In the genomic region with DNA sequence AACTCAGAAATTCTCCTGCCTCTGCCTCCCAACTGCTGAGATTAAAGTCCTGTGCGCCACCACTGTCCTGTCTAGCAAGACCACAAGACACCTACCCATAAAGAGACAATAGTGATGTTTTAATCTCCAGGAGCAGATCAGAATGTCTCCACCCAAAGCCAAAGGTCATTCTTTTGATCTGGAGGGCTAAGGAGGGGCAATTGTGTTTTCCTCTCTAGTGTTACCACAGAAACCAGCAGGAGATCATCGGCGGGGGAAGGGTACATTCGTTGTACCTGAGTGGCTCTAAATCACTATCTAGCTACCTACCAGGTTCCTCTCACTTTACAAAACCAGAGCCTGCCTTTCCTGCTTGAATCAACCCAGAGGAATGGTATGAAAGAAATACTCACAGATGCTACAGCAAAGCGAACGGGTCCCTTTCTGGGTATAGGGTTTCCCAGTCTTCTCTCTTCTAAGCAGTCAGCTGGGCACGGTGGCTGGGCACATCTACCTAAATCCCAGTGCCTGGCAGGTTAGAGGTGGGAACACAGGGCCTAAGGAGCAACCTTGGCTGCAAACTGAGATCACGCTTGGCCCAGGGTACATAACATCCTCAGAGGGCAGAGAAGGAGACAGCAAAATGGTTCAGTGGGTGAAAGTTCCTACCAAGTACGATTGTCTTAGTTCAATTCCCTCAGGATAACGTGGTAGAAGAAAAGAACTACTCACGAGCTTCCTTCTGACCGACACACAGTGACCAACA, we compare ENCODE assay signal across 21 mouse cellular contexts. TPM values are rescaled to one million over a fixed set of nuclear protein-coding genes. Genes with fewer than 3 reads are reported as not detected.
DNase-seq lines count a peak whose midpoint lies in the region; ATAC-seq and TF ChIP-seq lines count a peak whose summit lies in the region.
"Had no signal": no experiment of that assay in that cellular context is flagged by ENCODE, and none has a peak within 500 bp of the region (broad histone marks: within the 10 kb centered on the region; RNA-seq: fewer than 3 reads in every experiment).

No protein-coding gene starts in this region.

- H3K27ac ChIP-seq in heart, embryonic 11.5 days (ENCODE audit: low read depth, low read length): peak overlapping the region; percentile 29; the same call in 1 of the 2 replicates
- 0 out of 2 replicates have a peak overlapping the region, but pooled peaks have one; percentile 19 for H3K27ac ChIP-seq in liver, postnatal 0 days (ENCODE audit: low read depth)
- H3K27ac ChIP-seq in intestine, embryonic 15.5 days: no peak overlapping the region
- H3K27ac ChIP-seq: embryonic facial prominence, embryonic 15.5 days; forebrain, embryonic 10.5 days; gastrocnemius, adult 2 months; hindbrain, embryonic 12.5 days; kidney, embryonic 15.5 days; limb, embryonic 15.5 days; midbrain, embryonic 12.5 days had no signal

- no peaks in the 10 kb centered on the region for H3K36me3 ChIP-seq in heart, embryonic 11.5 days (ENCODE audit: control insufficient read depth, insufficient read depth, low read length)
- H3K36me3 ChIP-seq in E14TG2a.4 (ENCODE audit: insufficient read depth, low read length): peaks cover 45% of the 10 kb centered on the region
- H3K36me3 ChIP-seq in liver, postnatal 0 days (replicated peaks; ENCODE audit: insufficient read depth, low read length): no peaks in the 10 kb centered on the region
- no peaks in the 10 kb centered on the region for H3K36me3 ChIP-seq in intestine, embryonic 15.5 days
- H3K36me3 ChIP-seq: embryonic facial prominence, embryonic 15.5 days; hindbrain, embryonic 12.5 days; kidney, embryonic 15.5 days; midbrain, embryonic 12.5 days had no signal

- H3K9me3 ChIP-seq in heart, embryonic 11.5 days (replicated peaks; ENCODE audit: control insufficient read depth, low read length): no peaks in the 10 kb centered on the region
- H3K9me3 ChIP-seq in E14TG2a.4 (ENCODE audit: low read length): no peaks in the 10 kb centered on the region
- H3K9me3 ChIP-seq in liver, postnatal 0 days (ENCODE audit: low read length): no peaks in the 10 kb centered on the region
- no peaks in the 10 kb centered on the region for H3K9me3 ChIP-seq in intestine, embryonic 15.5 days
- H3K9me3 ChIP-seq: embryonic facial prominence, embryonic 15.5 days; forebrain, embryonic 10.5 days; hindbrain, embryonic 12.5 days; kidney, embryonic 15.5 days; limb, embryonic 15.5 days; midbrain, embryonic 12.5 days had no signal

- H3K4me2 ChIP-seq in heart, embryonic 11.5 days: no peak overlapping the region
- no peak overlapping the region for H3K4me2 ChIP-seq in liver, postnatal 0 days (ENCODE audit: low read depth, low read length)
- no peak overlapping the region for H3K4me2 ChIP-seq in intestine, embryonic 15.5 days (replicated peaks)
- H3K4me2 ChIP-seq: embryonic facial prominence, embryonic 15.5 days; hindbrain, embryonic 12.5 days; kidney, embryonic 15.5 days; limb, embryonic 15.5 days; midbrain, embryonic 12.5 days had no signal

- TF ChIP-seq EP300 in liver, postnatal 0 days (IDR thresholded peaks at IDR 0.05; ENCODE audit: low read depth): no peak

- DNase-seq in heart, postnatal 36 days: no peak
- DNase-seq in liver, postnatal 0 days: no peak
- DNase-seq in thymus, adult 18-20 months: no peak
- DNase-seq: adrenal gland, adult 2 months; B cell, adult 2 months; cerebellum, adult 11 months; cerebellum, postnatal 14 days; embryo, embryonic 11 days; gastrocnemius, adult 2 months; lung, postnatal 14 days; right cerebral cortex, postnatal 4 days had no signal

- no peaks in the 10 kb centered on the region for H3K27me3 ChIP-seq in heart, embryonic 11.5 days (ENCODE audit: control insufficient read depth, insufficient read depth, low read length)
- no peaks in the 10 kb centered on the region for H3K27me3 ChIP-seq in E14TG2a.4 (ENCODE audit: insufficient read depth, low read length)
- H3K27me3 ChIP-seq in liver, postnatal 0 days (ENCODE audit: insufficient read depth, low read length): no peaks in the 10 kb centered on the region
- no peaks in the 10 kb centered on the region for H3K27me3 ChIP-seq in intestine, embryonic 15.5 days (replicated peaks)
- H3K27me3 ChIP-seq: embryonic facial prominence, embryonic 15.5 days; hindbrain, embryonic 12.5 days; kidney, embryonic 15.5 days; limb, embryonic 15.5 days; midbrain, embryonic 12.5 days had no signal

- H3K9ac ChIP-seq in heart, embryonic 11.5 days (ENCODE audit: low read depth, low read length): no peak overlapping the region
- H3K9ac ChIP-seq in liver, postnatal 0 days (replicated peaks): no peak overlapping the region
- no peak overlapping the region for H3K9ac ChIP-seq in intestine, embryonic 15.5 days
- H3K9ac ChIP-seq: embryonic facial prominence, embryonic 15.5 days; hindbrain, embryonic 12.5 days; kidney, embryonic 15.5 days; limb, embryonic 15.5 days; midbrain, embryonic 12.5 days had no signal

- intact Hi-C loops in heart, postnatal 36 days (cut with DNase I): no loop called here

- H3K4me1 ChIP-seq in heart, embryonic 11.5 days (ENCODE audit: control insufficient read depth, insufficient read depth, low read length): peaks cover 54% of the 10 kb centered on the region
- H3K4me1 ChIP-seq in E14TG2a.4 (replicated peaks; ENCODE audit: low read depth, low read length): peaks cover 95% of the 10 kb centered on the region
- peaks cover 46% of the 10 kb centered on the region for H3K4me1 ChIP-seq in liver, postnatal 0 days (ENCODE audit: insufficient read depth)
- H3K4me1 ChIP-seq in intestine, embryonic 15.5 days (replicated peaks): peaks cover 30% of the 10 kb centered on the region

- WGBS in heart, embryonic 11.5 days (ENCODE audit: insufficient replicate concordance): 84% methylated on average over 12 of the region's 12 CpGs
- 83% methylated on average over 12 of the region's 12 CpGs for WGBS in liver, postnatal 0 days (ENCODE audit: insufficient replicate concordance)
- WGBS in intestine, embryonic 15.5 days: 81% methylated on average over 12 of the region's 12 CpGs

- no peak overlapping the region for H3K4me3 ChIP-seq in heart, embryonic 11.5 days (ENCODE audit: low read depth, low read length)
- H3K4me3 ChIP-seq in E14TG2a.4 (replicated peaks; ENCODE audit: low read length): peak overlapping the region; percentile 60
- H3K4me3 ChIP-seq in liver, postnatal 0 days (ENCODE audit: low read depth, low read length): no peak overlapping the region
- no peak overlapping the region for H3K4me3 ChIP-seq in intestine, embryonic 15.5 days (replicated peaks)
- H3K4me3 ChIP-seq: embryonic facial prominence, embryonic 15.5 days; forebrain, embryonic 10.5 days; gastrocnemius, adult 2 months; hindbrain, embryonic 12.5 days; kidney, embryonic 15.5 days; limb, embryonic 15.5 days; midbrain, embryonic 12.5 days had no signal

- no peak for TF ChIP-seq CTCF in E14TG2a.4 (conservative IDR thresholded peaks at IDR 0.05; ENCODE audit: low read length)
- TF ChIP-seq CTCF in liver, postnatal 0 days (IDR thresholded peaks at IDR 0.05; ENCODE audit: low read depth): no peak

- no peak for ATAC-seq in heart, embryonic 11.5 days (replicated peaks; ENCODE audit: insufficient number of reproducible peaks, low FRiP score, low TSS enrichment)
- peak; percentile 8 for ATAC-seq in activated CD4-positive, CD25-positive, alpha-beta regulatory T cell, adult 4 months
- no peak for ATAC-seq in liver, postnatal 0 days
- no peak for ATAC-seq in intestine, embryonic 15.5 days

RNA-seq across cellular contexts. Expression of a gene that starts 10.3 kb away (rescaled TPM):
- polyA plus RNA-seq in heart, embryonic 11.5 days (2014; fragmentation: Nextera tagmentation; extraction: Ambion mirVana): 66.6 and 71.2 TPM in 2 replicates
- 10 to 100 TPM; 52.8 to 54.2 TPM for total RNA-seq in heart, postnatal 36 days (2021)
- polyA plus RNA-seq in activated CD4-positive, CD25-positive, alpha-beta regulatory T cell, adult 4 months (2017; shearing (Covaris generic)): 10 to 100 TPM; 18.6 to 31.8 TPM
- polyA plus RNA-seq in liver, postnatal 0 days (2015; fragmentation: Nextera tagmentation; extraction: Ambion mirVana): 18.6 and 20.9 TPM in 2 replicates
- 49.5 and 52.3 TPM in 2 replicates for polyA plus RNA-seq in intestine, embryonic 15.5 days (2015; fragmentation: Nextera tagmentation; extraction: Ambion mirVana)

RNA-seq across cellular contexts. Expression of a gene that starts 33.4 kb away (rescaled TPM):
- polyA plus RNA-seq in heart, embryonic 11.5 days (2014; fragmentation: Nextera tagmentation; extraction: Ambion mirVana): 96.1 and 98.9 TPM in 2 replicates
- total RNA-seq in heart, postnatal 36 days (2021): 10 to 100 TPM; 87.5 to 93.7 TPM
- polyA plus RNA-seq in activated CD4-positive, CD25-positive, alpha-beta regulatory T cell, adult 4 months (2017; shearing (Covaris generic)): 100 to 1,000 TPM in 1 of 2 experiments, 10 to 100 TPM in 1; 94.8 to 120 TPM
- polyA plus RNA-seq in liver, postnatal 0 days (2015; fragmentation: Nextera tagmentation; extraction: Ambion mirVana): 54.6 and 57.6 TPM in 2 replicates
- polyA plus RNA-seq in intestine, embryonic 15.5 days (2015; fragmentation: Nextera tagmentation; extraction: Ambion mirVana): 101 and 109 TPM in 2 replicates
